Mouse (Mus musculus) olfactory bulb, adult 2 months (tissue): ENCODE results near the gene Sftpa1.

Experiments used
- CTCF ChIP-seq: fragments of 200-500 bp; IDR thresholded peaks from 2 replicates; pipeline ENCODE4 v1.5.1; 2012; ENCODE audit warnings: low read depth, mild to moderate bottlenecking, low read length, moderate library complexity; ENCODE audit not compliant: insufficient read depth
- POLR2A ChIP-seq: fragments of 200-500 bp; IDR thresholded peaks from 2 replicates; pipeline ENCODE4 v1.6.1; 2012; ENCODE audit warnings: mild to moderate bottlenecking, low read depth, low read length, moderate library complexity; ENCODE audit not compliant: insufficient read depth

GRCm38 (mm10) chr14:41100712-41101111 lies 30.9 kb upstream of the Sftpa1 start:
- no peak for TF ChIP-seq POLR2A
- no peak for TF ChIP-seq CTCF
